ENCODE assay signal across 18 mouse cellular contexts in genomic region chr8:120463918-120464584, GRCm38 (mm10).
A peak's percentile ranks its signal among the peaks of the same experiment; 100 is the strongest.
DNase-seq lines count a peak whose midpoint lies in the region; ATAC-seq and TF ChIP-seq lines count a peak whose summit lies in the region.
"Had no signal": no experiment of that assay in that cellular context is flagged by ENCODE, and none has a peak within 500 bp of the region (broad histone marks: within the 10 kb centered on the region; RNA-seq: fewer than 3 reads in every experiment).

No protein-coding gene starts in this region.

- no peaks in the 10 kb centered on the region for H3K36me3 ChIP-seq in heart, embryonic 13.5 days
- no peaks in the 10 kb centered on the region for H3K36me3 ChIP-seq in heart, embryonic 11.5 days (ENCODE audit: control insufficient read depth, insufficient read depth, low read length)
- no peaks in the 10 kb centered on the region for H3K36me3 ChIP-seq in neural tube, embryonic 11.5 days (ENCODE audit: control insufficient read depth, insufficient read depth, low read length)
- H3K36me3 ChIP-seq in neural tube, embryonic 15.5 days = no peaks in the 10 kb centered on the region
- peaks cover 0 to 6% of the 10 kb centered on the region in 2 experiments; a peak in 1 of 4 replicates for H3K36me3 ChIP-seq in MEL (ENCODE audit: control insufficient read depth in 1 of 2, insufficient read depth in 2 of 2, low read length in 2 of 2)
- H3K36me3 ChIP-seq: forebrain, embryonic 15.5 days; limb, embryonic 10.5 days; liver, embryonic 15.5 days; midbrain, embryonic 12.5 days had no signal

- no peaks in the 10 kb centered on the region for H3K79me2 ChIP-seq in MEL (ENCODE audit: control insufficient read depth, insufficient read depth, low read length, poor library complexity)

- H3K9ac ChIP-seq in heart, embryonic 13.5 days = peak overlapping the region; percentile 59; the same call in 1 of the 2 replicates
- no peak overlapping the region for H3K9ac ChIP-seq in heart, embryonic 11.5 days (ENCODE audit: low read depth, low read length)
- no peak overlapping the region for H3K9ac ChIP-seq in neural tube, embryonic 11.5 days (ENCODE audit: low read length)
- no peak overlapping the region for H3K9ac ChIP-seq in neural tube, embryonic 15.5 days (replicated peaks)
- no peak overlapping the region for H3K9ac ChIP-seq in MEL (ENCODE audit: control insufficient read depth, low read depth, low read length, poor library complexity, severe bottlenecking)
- H3K9ac ChIP-seq: forebrain, embryonic 15.5 days; liver, embryonic 15.5 days; midbrain, embryonic 12.5 days had no signal

- TF ChIP-seq CTCF in MEL (IDR thresholded peaks at IDR 0.05 in 2 of 3, conservative IDR thresholded peaks at IDR 0.05 in 1 of 3; ENCODE audit: control insufficient read depth in 1 of 3, insufficient read depth in 1 of 3, low read depth in 2 of 3, low read length in 3 of 3, poor library complexity in 1 of 3, severe bottlenecking in 1 of 3) = no peak

- WGBS in heart, embryonic 13.5 days = 69% methylated on average over 9 of the region's 9 CpGs
- 84% methylated on average over 8 of the region's 9 CpGs for WGBS in heart, embryonic 11.5 days (ENCODE audit: insufficient replicate concordance)
- WGBS in neural tube, embryonic 11.5 days = 88% methylated on average over 6 of the region's 9 CpGs
- WGBS in neural tube, embryonic 15.5 days = 89% methylated on average over 9 of the region's 9 CpGs

- H3K27ac ChIP-seq in heart, embryonic 13.5 days (replicated peaks) = peak overlapping the region; percentile 76
- H3K27ac ChIP-seq in heart, embryonic 11.5 days (ENCODE audit: low read depth, low read length) = no peak overlapping the region
- H3K27ac ChIP-seq in neural tube, embryonic 11.5 days (ENCODE audit: low read depth, low read length) = no peak overlapping the region
- H3K27ac ChIP-seq in neural tube, embryonic 15.5 days (replicated peaks) = no peak overlapping the region
- H3K27ac ChIP-seq in MEL (ENCODE audit: control insufficient read depth, low read depth, low read length) = no peak overlapping the region
- H3K27ac ChIP-seq: forebrain, embryonic 15.5 days; limb, embryonic 10.5 days; liver, embryonic 15.5 days; midbrain, embryonic 12.5 days had no signal

- no peaks in the 10 kb centered on the region for H3K9me3 ChIP-seq in heart, embryonic 13.5 days
- H3K9me3 ChIP-seq in heart, embryonic 11.5 days (replicated peaks; ENCODE audit: control insufficient read depth, low read length) = no peaks in the 10 kb centered on the region
- H3K9me3 ChIP-seq in neural tube, embryonic 11.5 days (ENCODE audit: control insufficient read depth, low read length) = no peaks in the 10 kb centered on the region
- no peaks in the 10 kb centered on the region for H3K9me3 ChIP-seq in neural tube, embryonic 15.5 days (replicated peaks)
- H3K9me3 ChIP-seq in MEL (replicated peaks; ENCODE audit: insufficient read depth, low read length) = no peaks in the 10 kb centered on the region
- H3K9me3 ChIP-seq: forebrain, embryonic 15.5 days; limb, embryonic 10.5 days; liver, embryonic 15.5 days; midbrain, embryonic 12.5 days had no signal

- no peak for TF ChIP-seq RAD21 in MEL (IDR thresholded peaks at IDR 0.05; ENCODE audit: low read depth, low read length)

- peaks cover 67% of the 10 kb centered on the region for H3K4me1 ChIP-seq in heart, embryonic 13.5 days
- peaks cover 47% of the 10 kb centered on the region for H3K4me1 ChIP-seq in heart, embryonic 11.5 days (ENCODE audit: control insufficient read depth, insufficient read depth, low read length)
- H3K4me1 ChIP-seq in neural tube, embryonic 11.5 days (ENCODE audit: control insufficient read depth, insufficient read depth, low read length) = peaks cover 31% of the 10 kb centered on the region
- H3K4me1 ChIP-seq in neural tube, embryonic 15.5 days = peaks cover 60% of the 10 kb centered on the region
- H3K4me1 ChIP-seq in MEL (ENCODE audit: control insufficient read depth in 1 of 2, insufficient read depth in 2 of 2, low read length in 2 of 2) = peaks cover 6 to 16% of the 10 kb centered on the region in 2 experiments; a peak in 2 of 4 replicates

- peak; percentile 17 for DNase-seq in neural tube, embryonic 11.5 days (ENCODE audit: low spot score)
- no peak for DNase-seq in MEL (ENCODE audit: low read depth, low spot score)
- peak; percentile 87 to 91 for DNase-seq in natural killer cell, adult 2 months (ENCODE audit: low spot score in 2 of 2)
- no peak for DNase-seq in cerebellum, postnatal 10 days
- DNase-seq in layer of hippocampus, postnatal 10 days (ENCODE audit: low spot score in 2 of 2) = no peak
- DNase-seq: adrenal gland, adult 8-10 months; cerebellum, adult 2 months; heart, adult 18-20 months; layer of hippocampus, postnatal 36 days; lung, postnatal 14 days; right cerebral cortex, postnatal 14 days had no signal

- H3K4me3 ChIP-seq in heart, embryonic 13.5 days = no peak overlapping the region
- no peak overlapping the region for H3K4me3 ChIP-seq in heart, embryonic 11.5 days (ENCODE audit: low read depth, low read length)
- H3K4me3 ChIP-seq in neural tube, embryonic 11.5 days (ENCODE audit: low read depth, low read length) = no peak overlapping the region
- no peak overlapping the region for H3K4me3 ChIP-seq in neural tube, embryonic 15.5 days (replicated peaks)
- H3K4me3 ChIP-seq in MEL (ENCODE audit: control insufficient read depth in 1 of 2, insufficient read depth in 1 of 2, low read depth in 2 of 2, low read length in 2 of 2) = no peak overlapping the region
- H3K4me3 ChIP-seq: forebrain, embryonic 15.5 days; limb, embryonic 10.5 days; liver, embryonic 15.5 days; midbrain, embryonic 12.5 days had no signal

- H3K27me3 ChIP-seq in heart, embryonic 13.5 days (replicated peaks) = peaks cover 22% of the 10 kb centered on the region
- 0 out of 2 replicates have a peak, but pooled peaks cover 3% of the 10 kb centered on the region for H3K27me3 ChIP-seq in heart, embryonic 11.5 days (ENCODE audit: control insufficient read depth, insufficient read depth, low read length)
- H3K27me3 ChIP-seq in neural tube, embryonic 11.5 days (ENCODE audit: control insufficient read depth, insufficient read depth, low read length) = no peaks in the 10 kb centered on the region
- H3K27me3 ChIP-seq in neural tube, embryonic 15.5 days (replicated peaks) = no peaks in the 10 kb centered on the region
- H3K27me3 ChIP-seq in MEL (ENCODE audit: control insufficient read depth in 1 of 2, insufficient read depth in 2 of 2, low read length in 2 of 2) = no peaks in the 10 kb centered on the region
- H3K27me3 ChIP-seq: forebrain, embryonic 15.5 days had no signal

- no peak for TF ChIP-seq EP300 in MEL (IDR thresholded peaks at IDR 0.05; ENCODE audit: low read depth in 1 of 2, low read length in 2 of 2)

- ATAC-seq in heart, embryonic 13.5 days (ENCODE audit: extremely low read depth, insufficient number of reproducible peaks, low FRiP score, low TSS enrichment) = no peak
- no peak for ATAC-seq in heart, embryonic 11.5 days (replicated peaks; ENCODE audit: insufficient number of reproducible peaks, low FRiP score, low TSS enrichment)
- ATAC-seq in neural tube, embryonic 11.5 days (ENCODE audit: insufficient read depth, low FRiP score, low TSS enrichment) = no peak
- no peak for ATAC-seq in neural tube, embryonic 15.5 days (ENCODE audit: low FRiP score)
- ATAC-seq: forebrain, embryonic 15.5 days had no signal

- no peak for TF ChIP-seq POLR2A in MEL (IDR thresholded peaks at IDR 0.05; ENCODE audit: control insufficient read depth in 1 of 2, insufficient read depth in 1 of 2, low read depth in 1 of 2, low read length in 2 of 2, poor library complexity in 1 of 2)

- no peak overlapping the region for H3K4me2 ChIP-seq in heart, embryonic 13.5 days
- no peak overlapping the region for H3K4me2 ChIP-seq in heart, embryonic 11.5 days
- H3K4me2 ChIP-seq in neural tube, embryonic 11.5 days (ENCODE audit: low read depth) = no peak overlapping the region
- H3K4me2 ChIP-seq in neural tube, embryonic 15.5 days = no peak overlapping the region
- H3K4me2 ChIP-seq: forebrain, embryonic 15.5 days; liver, embryonic 15.5 days; midbrain, embryonic 12.5 days had no signal

TF ChIP-seq in MEL, 35 proteins besides CTCF, POLR2A, EP300 and RAD21:
- no peak for TF ChIP-seq RCOR1 (IDR thresholded peaks at IDR 0.05; ENCODE audit: low read depth, low read length)
- peak; percentile 52 for TF ChIP-seq ZNF384 (IDR thresholded peaks at IDR 0.05; ENCODE audit: low read depth, low read length)
TF ChIP-seq in MEL: peak in this region for 1.

Comparison
In these comparisons a context has a peak if more than half of its experiments do, and no peak if none do; other contexts are left out.
1. DNase-seq: peak in neural tube, embryonic 11.5 days (single experiment) and natural killer cell, adult 2 months (2 of 2); none in MEL (single experiment), cerebellum, postnatal 10 days (0 of 2) and layer of hippocampus, postnatal 10 days (0 of 2).